Mouse (Mus musculus) mesoderm, embryonic 11.5 days (tissue): ENCODE data around the gene Cys1.
"Not testable (repeated sequence)": the region's sequence is repeated elsewhere in the genome, so short reads cannot be mapped to it uniquely, and the experiment has no call there.

Experiments
- DNase-seq: peaks from one replicate; pipeline ENCODE4 v3.0.0-alpha.2; 2012; ENCODE audit warnings: low read depth, low spot score

Gene Cys1

DNA sequence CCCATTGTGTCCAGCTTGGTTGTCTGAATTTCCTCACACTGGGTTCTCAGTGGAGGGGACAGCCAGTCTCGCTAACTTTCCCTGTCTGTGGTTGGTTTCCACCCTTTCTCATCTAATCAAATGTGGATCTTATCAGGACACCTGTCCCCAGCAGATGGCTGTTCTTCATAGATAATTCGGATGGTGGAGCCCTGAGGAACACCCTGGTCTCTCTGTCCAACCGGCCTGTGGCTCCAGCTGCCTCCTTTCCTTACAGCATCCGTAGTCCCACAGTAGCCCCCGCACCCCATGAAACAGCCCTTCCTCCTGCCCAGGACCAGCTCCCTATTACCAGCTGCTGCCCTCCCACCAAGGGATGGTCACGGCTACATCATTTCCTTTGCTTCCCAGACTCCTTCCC lies 35.7 kb downstream of the Cys1 start:
- no peak for DNase-seq

DNA sequence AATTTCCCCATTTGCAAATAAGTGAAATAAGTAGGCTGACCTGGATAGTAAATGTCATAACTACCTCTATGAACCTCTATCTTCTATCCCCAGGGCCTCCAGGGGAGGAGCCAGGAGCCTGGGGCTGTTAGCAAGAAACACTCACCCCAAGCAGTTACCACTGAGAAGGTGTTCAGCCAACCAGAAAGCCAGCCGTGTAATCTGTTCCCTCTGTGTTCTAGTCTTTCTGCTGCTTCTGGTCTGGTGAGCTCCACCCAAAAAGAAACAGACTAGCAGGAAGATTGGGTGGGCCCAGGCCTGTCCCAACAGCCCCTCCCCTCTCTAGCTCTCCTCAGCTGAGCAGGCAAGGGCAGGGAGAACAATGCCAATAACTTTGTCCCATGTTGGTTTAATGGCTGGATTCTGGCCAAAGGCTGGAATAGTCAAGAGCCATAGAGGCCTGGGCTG lies 37.5 kb downstream of the Cys1 start:
- no peak for DNase-seq

DNA sequence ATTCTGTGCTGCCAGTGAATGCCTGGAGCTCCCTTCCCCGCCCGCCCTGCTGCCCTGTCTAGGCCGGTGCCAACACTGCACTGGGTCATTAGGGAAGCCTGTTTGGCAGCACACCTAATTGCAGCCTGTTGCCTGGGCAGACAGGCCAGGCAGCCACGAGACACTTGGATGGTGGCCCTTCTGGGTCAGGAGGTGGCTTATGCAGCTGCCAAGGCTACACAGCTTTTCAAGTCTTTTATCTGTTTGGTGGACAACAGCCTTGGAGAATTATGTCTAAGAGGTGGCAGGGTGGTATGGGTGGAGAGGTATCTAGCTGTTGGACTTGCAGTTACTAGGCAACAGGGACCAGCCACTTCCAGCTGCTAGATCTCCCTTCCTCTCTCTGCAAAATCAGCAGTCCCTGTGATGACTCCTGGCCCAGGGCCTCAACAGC lies 39.2 kb downstream of the Cys1 start:
- DNase-seq = no peak

DNA sequence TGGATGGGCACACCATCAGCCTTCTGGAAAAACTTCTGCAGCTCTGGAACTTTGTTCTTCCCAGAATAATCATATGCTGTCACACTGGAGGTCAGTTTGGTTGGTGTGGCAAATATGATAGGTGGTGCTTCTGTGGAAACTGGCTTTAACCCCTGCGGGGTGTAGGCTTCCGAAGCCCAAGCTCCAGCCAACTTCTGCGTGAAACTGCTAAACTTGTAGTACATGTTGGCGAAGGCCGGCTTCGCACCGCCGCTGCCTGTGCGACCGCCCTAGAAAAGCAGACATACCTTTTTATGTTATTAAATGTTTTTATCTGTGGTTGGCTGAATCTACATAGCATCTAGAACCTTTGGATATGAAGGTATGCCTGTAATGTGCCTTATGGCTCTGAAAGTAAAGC lies 42.8 kb downstream of the Cys1 start:
- DNase-seq = not testable (repeated sequence)

DNA sequence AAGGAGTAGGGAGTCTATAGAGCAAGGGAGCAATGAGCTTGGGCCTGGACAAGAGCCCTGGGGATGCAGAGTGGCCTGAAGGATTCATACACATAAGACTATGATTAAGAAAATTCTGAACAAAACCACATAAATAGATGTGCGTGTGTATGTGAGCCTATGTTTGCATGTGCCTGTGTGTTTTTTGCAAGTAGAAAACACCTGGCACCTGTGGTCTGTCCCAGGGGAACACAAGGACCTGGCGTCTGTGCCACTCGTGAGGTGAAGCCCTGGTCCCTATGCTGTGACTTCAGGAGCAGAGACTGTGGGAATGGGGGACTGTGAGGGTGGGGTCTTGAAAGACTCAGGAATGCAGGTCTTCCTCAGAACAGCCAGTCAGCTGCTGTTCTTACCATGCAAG lies 47.0 kb downstream of the Cys1 start:
- DNase-seq = no peak

DNA sequence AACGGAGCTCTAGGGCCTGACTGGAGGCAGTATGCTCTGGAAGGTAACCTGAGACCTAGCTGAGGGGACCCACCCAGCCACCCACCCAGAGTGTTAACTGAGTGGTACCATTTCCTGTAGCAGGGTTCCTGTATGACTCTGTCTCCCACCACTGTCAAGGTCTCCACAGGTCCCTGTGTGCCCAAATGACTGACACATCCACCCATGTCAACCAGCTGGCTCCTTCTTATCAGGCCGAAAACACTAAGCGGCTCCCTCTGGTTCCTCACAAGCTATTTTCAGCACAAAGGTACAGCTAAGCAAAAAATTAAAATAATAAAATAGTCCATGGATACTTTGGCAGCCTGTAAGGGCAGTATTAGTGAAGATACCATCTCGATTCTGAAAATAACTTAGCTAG lies 47.4 kb downstream of the Cys1 start:
- no peak for DNase-seq

DNA sequence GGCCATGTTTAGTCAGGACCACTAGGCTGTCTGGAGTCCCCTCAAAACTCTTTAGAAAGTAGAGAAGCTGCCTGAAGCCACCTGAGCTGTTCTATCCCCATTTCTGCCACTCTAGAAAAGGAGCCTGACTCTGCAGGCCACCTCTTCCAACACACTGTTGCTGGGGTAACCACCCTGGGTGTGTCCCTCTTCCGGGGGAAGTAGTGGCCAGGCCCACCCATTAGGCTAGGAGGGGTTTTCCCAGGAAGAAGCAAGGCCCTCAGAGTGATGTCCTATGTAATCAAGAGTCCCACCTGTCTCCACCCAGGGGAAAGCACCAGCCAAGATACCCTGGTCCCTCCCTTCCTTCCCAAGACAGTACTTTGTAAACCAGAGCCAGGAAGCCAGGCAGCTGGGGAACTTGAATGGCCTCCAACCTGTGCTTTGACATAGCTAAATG lies 47.8 kb downstream of the Cys1 start:
- no peak for DNase-seq

DNA sequence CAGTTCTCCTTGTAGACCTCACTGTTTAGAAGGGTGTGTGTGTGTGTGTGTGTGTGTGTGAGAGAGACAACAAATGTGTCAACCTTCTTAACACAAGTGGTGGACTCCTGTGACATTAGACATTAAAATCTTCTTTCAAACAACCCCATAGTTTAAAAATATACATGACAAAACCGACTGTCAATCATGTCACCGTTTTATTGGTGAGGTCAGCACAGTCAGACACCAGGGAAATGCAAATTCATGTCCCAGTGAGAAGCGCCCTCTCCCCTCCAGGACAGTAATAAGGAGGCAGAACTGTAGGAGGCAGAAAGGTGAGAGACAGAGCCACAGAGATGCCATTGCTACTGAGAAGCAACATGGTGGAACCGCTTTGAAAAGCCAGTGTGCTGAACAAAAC lies 49.2 kb downstream of the Cys1 start:
- DNase-seq = no peak

DNA sequence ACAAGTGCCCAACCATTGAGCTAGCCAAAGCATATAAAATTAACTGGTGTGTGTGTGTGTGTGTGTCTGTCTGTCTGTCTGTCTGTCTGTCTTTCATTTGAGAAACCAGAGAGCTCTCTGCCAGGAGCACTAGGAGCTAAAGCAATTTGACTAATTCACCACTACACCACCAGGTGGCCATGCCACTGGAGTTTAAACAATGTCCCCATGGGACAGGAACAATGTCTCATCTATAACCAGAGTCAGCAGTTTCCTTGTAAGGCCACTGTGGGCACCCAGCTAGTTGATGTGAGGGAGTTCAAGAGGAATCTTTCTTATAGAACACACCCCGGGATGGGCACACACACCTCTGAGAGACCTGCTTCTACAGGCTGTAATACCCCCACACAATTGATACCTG lies 51.4 kb downstream of the Cys1 start:
- DNase-seq = peak; percentile 33

DNA sequence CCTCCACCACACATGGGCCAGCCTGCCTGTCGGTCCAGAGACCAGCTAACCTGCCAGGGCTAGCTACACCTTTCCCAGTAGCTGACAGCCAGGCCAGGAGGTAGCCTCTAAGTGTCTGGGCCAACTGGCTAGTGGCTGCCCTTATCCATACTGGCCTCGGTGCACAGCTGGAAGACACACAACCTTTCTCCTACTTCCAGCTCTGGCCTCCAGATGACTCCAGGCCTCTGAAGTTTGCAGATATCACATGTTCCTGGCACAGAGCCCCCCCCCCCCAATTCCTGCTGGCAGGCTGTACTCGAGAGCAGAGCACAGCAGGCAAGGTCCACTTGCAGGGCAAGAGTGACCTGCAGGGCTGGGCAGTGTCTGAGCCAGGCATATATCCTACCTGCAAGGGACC lies 54.4 kb downstream of the Cys1 start:
- DNase-seq = no peak

DNA sequence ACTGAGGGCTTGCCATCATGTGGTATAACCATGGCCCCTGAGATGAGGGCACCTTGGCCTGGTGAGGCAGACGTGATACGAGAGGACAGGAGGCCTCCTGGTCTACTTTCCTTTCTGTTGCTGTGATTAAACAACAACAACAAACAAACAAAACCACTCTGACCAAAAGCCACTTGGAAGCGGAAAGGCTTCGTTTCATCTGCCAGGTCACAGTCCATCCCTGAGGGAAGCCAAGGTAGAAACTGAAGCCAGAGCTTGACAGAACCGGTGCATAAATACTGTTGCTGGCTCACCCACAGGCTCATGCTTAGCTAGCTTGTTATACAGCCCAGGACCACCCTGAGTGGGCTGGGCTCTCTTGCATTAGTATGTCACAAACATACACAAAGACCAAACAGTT lies 55.2 kb downstream of the Cys1 start:
- no peak for DNase-seq

DNA sequence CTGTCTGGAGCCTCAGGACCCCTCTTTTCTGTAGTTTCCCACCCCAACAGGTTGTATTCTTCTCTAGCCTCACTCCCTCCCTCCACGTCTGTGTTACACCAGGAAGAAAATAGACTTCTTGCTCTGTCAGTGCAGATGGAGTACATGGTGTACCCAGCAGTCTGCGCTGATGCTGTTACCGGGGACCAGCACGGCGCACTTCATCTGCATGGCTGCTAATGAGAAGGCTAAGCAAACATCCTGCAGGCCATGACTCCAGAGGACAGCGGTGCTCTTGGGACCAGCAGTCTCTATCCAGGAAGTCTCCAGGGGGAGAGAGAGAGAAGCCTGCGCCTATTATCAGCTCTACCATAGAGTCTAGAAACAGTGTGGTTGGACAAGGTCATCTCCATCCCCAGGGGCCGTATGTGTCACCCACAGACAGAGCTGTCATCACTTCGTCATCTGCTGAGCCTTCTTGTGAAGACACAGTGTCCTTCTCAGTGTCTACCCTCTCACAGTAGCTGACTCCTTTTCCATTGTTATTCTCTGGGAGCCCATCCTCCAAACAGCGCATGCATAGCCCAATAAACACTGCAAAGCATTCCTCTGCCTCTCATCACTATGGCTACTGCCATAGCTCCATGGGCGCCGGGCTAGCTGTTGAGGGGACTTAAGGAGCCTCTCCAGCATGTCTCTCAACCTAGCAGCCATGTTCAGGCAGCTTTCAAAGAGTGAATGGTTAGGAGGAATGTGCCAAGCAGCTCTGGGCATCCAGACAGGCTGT lies 57.9 kb downstream of the Cys1 start:
- DNase-seq = peak; percentile 44

DNA sequence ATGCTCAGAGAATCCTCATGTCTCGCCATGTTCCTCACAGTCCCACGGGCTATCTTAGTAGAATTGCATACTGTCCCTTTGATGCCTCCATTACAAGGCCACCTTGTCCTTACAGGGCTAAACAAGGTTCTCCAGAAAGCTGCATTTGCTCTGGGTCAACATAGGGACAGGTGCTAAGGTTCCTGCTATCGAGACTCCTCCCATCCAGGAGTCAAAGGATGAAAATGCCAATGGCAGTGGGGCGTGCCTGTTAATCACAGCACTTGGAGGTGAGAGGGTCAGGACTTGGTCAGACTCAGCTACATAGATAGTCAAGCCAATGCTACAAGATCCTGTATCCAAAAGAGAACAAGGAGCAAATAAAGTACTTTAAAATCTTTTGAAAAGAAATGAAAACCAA lies 62.2 kb downstream of the Cys1 start:
- DNase-seq = no peak
